Mouse (Mus musculus): Measurements from ENCODE around the gene Wbp1l.

DNA sequence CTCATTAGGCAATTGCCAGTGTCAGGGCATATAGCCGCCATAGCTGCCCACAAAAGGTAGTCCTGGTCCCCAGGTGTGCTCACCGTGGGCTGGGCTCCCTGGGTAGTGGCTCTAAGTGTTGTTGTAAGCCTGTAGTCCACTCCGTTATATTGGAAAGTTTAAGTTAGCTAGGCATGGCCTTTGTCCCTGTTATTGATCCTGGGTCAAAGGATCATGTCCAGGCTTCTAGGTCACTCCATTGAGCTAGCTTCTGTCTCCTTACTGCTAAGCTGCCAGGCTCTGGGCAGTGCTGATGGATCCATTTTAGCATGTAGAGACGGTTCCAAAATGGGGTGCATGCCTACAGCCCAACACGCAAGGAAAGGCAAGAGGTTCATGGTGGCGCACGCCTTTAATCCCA, 59.5 kb downstream of the Wbp1l start:
- TF ChIP-seq CTCF (IDR thresholded peaks at IDR 0.05; ENCODE audit: control insufficient read depth, insufficient read depth, insufficient read length) (no peak), MYOD1 (IDR thresholded peaks at IDR 0.05; ENCODE audit: control insufficient read depth, insufficient read length, low read depth) (no peak)

All from C2C12 (cell line).